Mouse (Mus musculus): Measurements from ENCODE around the gene Tle1. TPM values are rescaled to one million over a fixed set of nuclear protein-coding genes. Genes with fewer than 3 reads are reported as not detected.

Tle1 gene
- polyA plus RNA-seq, 1 experiment from 2014 or later, result 27.8 TPM

GRCm38 (mm10) chr4:72195116-72195835 lies 5.4 kb downstream of the Tle1 start:
- Histone ChIP-seq H3K9ac (no peak overlapping the region; the same call in 1 of the 2 replicates), H3K4me1 (peaks cover 49% of the 10 kb centered on the region), H3K36me3 (peaks cover 43% of the 10 kb centered on the region), H3K4me2 (replicated peaks) (peak overlapping the region; percentile 52), H3K27ac (no peak overlapping the region), H3K9me3 (no peaks in the 10 kb centered on the region), H3K4me3 (peak overlapping the region; percentile 24), H3K27me3 (no peaks in the 10 kb centered on the region)
- WGBS, result 30% methylated on average over 6 of the region's 6 CpGs
- no peak for ATAC-seq (ENCODE audit: low FRiP score, low read depth)

- Histone ChIP-seq H3K4me3 (no peak overlapping the region), H3K27me3 (no peaks in the 10 kb centered on the region), H3K27ac (no peak overlapping the region), H3K9me3 (no peaks in the 10 kb centered on the region), H3K36me3 (peaks cover 56% of the 10 kb centered on the region), H3K4me2 (replicated peaks) (no peak overlapping the region), H3K4me1 (peaks cover 50% of the 10 kb centered on the region), H3K9ac (no peak overlapping the region)
- no peak for ATAC-seq (ENCODE audit: low FRiP score, low read depth)
- WGBS, result 63% methylated on average over 1 of the region's 1 CpGs
Observed at GRCm38 (mm10) chr4:72193276-72193675, 7.4 kb downstream of the Tle1 start.

GRCm38 (mm10) chr4:72184476-72184875 lies 16.2 kb downstream of the Tle1 start:
- no peak overlapping the region for H3K9ac ChIP-seq
- H3K27me3 ChIP-seq, result no peaks in the 10 kb centered on the region
- 55% methylated on average over 5 of the region's 5 CpGs for WGBS
- no peak overlapping the region for H3K4me2 ChIP-seq (replicated peaks)
- H3K36me3 ChIP-seq, result peaks cover 36% of the 10 kb centered on the region
- no peak overlapping the region for H3K27ac ChIP-seq
- H3K4me3 ChIP-seq, result no peak overlapping the region
- no peak for ATAC-seq (ENCODE audit: low FRiP score, low read depth)
- no peaks in the 10 kb centered on the region for H3K9me3 ChIP-seq
- peaks cover 25% of the 10 kb centered on the region for H3K4me1 ChIP-seq

- H3K9me3 ChIP-seq, result no peaks in the 10 kb centered on the region
- H3K27me3 ChIP-seq, result no peaks in the 10 kb centered on the region
- ATAC-seq (ENCODE audit: low FRiP score, low read depth), result no peak
- H3K4me1 ChIP-seq, result peaks cover 23% of the 10 kb centered on the region
- H3K36me3 ChIP-seq, result peaks cover 29% of the 10 kb centered on the region
- no peak overlapping the region for H3K4me2 ChIP-seq (replicated peaks)
- no peak overlapping the region for H3K9ac ChIP-seq
- no peak overlapping the region for H3K27ac ChIP-seq
- H3K4me3 ChIP-seq, result no peak overlapping the region
Observed at GRCm38 (mm10) chr4:72182343-72182988, 18.3 kb downstream of the Tle1 start.

- Histone ChIP-seq H3K9ac (no peak overlapping the region), H3K27me3 (no peaks in the 10 kb centered on the region), H3K36me3 (peaks cover 36% of the 10 kb centered on the region), H3K27ac (no peak overlapping the region), H3K4me3 (no peak overlapping the region), H3K4me1 (no peaks in the 10 kb centered on the region), H3K4me2 (replicated peaks) (no peak overlapping the region), H3K9me3 (no peaks in the 10 kb centered on the region)
- ATAC-seq (ENCODE audit: low FRiP score, low read depth), result no peak
- 91% methylated on average over 1 of the region's 1 CpGs for WGBS
Observed at GRCm38 (mm10) chr4:72175943-72176342, 24.8 kb downstream of the Tle1 start.

- ATAC-seq (ENCODE audit: low FRiP score, low read depth), result no peak
Observed at GRCm38 (mm10) chr4:72168267-72168666, 32.5 kb downstream of the Tle1 start.

GRCm38 (mm10) chr4:72167761-72168229 lies 32.9 kb downstream of the Tle1 start:
- H3K4me2 ChIP-seq (replicated peaks), result no peak overlapping the region
- peaks cover 8% of the 10 kb centered on the region; the same call in 1 of the 2 replicates for H3K4me1 ChIP-seq
- H3K27ac ChIP-seq, result no peak overlapping the region
- no peak overlapping the region for H3K9ac ChIP-seq
- no peak overlapping the region for H3K4me3 ChIP-seq
- no peaks in the 10 kb centered on the region for H3K9me3 ChIP-seq
- no peaks in the 10 kb centered on the region for H3K27me3 ChIP-seq
- peaks cover 53% of the 10 kb centered on the region for H3K36me3 ChIP-seq
- no peak for ATAC-seq (ENCODE audit: low FRiP score, low read depth)
- 26% methylated on average over 2 of the region's 2 CpGs for WGBS

More at GRCm38 (mm10) chr4:72168267-72168666, 32.5 kb downstream of the Tle1 start:
- Histone ChIP-seq H3K36me3 (peaks cover 49% of the 10 kb centered on the region), H3K27ac (no peak overlapping the region), H3K9ac (no peak overlapping the region), H3K4me1 (peaks cover 8% of the 10 kb centered on the region; the same call in 1 of the 2 replicates), H3K4me2 (replicated peaks) (no peak overlapping the region), H3K4me3 (no peak overlapping the region), H3K9me3 (no peaks in the 10 kb centered on the region), H3K27me3 (no peaks in the 10 kb centered on the region)
- WGBS, result 24% methylated on average over 1 of the region's 1 CpGs

GRCm38 (mm10) chr4:72167171-72167570 lies 33.5 kb downstream of the Tle1 start:
- 82% methylated on average over 3 of the region's 3 CpGs for WGBS
- H3K4me3 ChIP-seq, result no peak overlapping the region
- no peaks in the 10 kb centered on the region for H3K27me3 ChIP-seq
- ATAC-seq (ENCODE audit: low FRiP score, low read depth), result no peak
- peaks cover 8% of the 10 kb centered on the region; the same call in 1 of the 2 replicates for H3K4me1 ChIP-seq
- H3K9me3 ChIP-seq, result no peaks in the 10 kb centered on the region
- peaks cover 57% of the 10 kb centered on the region for H3K36me3 ChIP-seq
- H3K9ac ChIP-seq, result no peak overlapping the region
- no peak overlapping the region for H3K27ac ChIP-seq
- no peak overlapping the region for H3K4me2 ChIP-seq (replicated peaks)

GRCm38 (mm10) chr4:72166561-72166960 lies 34.2 kb downstream of the Tle1 start:
- Histone ChIP-seq H3K9ac (no peak overlapping the region), H3K36me3 (peaks cover 61% of the 10 kb centered on the region), H3K4me3 (no peak overlapping the region), H3K27me3 (no peaks in the 10 kb centered on the region), H3K4me1 (peaks cover 8% of the 10 kb centered on the region; the same call in 1 of the 2 replicates), H3K27ac (no peak overlapping the region), H3K9me3 (no peaks in the 10 kb centered on the region), H3K4me2 (replicated peaks) (no peak overlapping the region)
- ATAC-seq (ENCODE audit: low FRiP score, low read depth), result no peak
- 98% methylated on average over 2 of the region's 2 CpGs for WGBS

- peaks cover 12% of the 10 kb centered on the region; the same call in 1 of the 2 replicates for H3K4me1 ChIP-seq
- H3K27ac ChIP-seq, result no peak overlapping the region
- 97% methylated on average over 9 of the region's 9 CpGs for WGBS
- ATAC-seq (ENCODE audit: low FRiP score, low read depth), result no peak
- no peak overlapping the region for H3K4me2 ChIP-seq (replicated peaks)
- no peaks in the 10 kb centered on the region for H3K9me3 ChIP-seq
- H3K9ac ChIP-seq, result no peak overlapping the region
- peaks cover 66% of the 10 kb centered on the region for H3K36me3 ChIP-seq
- H3K27me3 ChIP-seq, result no peaks in the 10 kb centered on the region
- no peak overlapping the region for H3K4me3 ChIP-seq
Observed at GRCm38 (mm10) chr4:72165765-72166164, 35.0 kb downstream of the Tle1 start.

- Histone ChIP-seq H3K4me2 (replicated peaks) (no peak overlapping the region), H3K27me3 (no peaks in the 10 kb centered on the region), H3K4me3 (no peak overlapping the region), H3K9ac (no peak overlapping the region), H3K4me1 (peaks cover 11% of the 10 kb centered on the region), H3K9me3 (no peaks in the 10 kb centered on the region), H3K36me3 (peaks cover 58% of the 10 kb centered on the region), H3K27ac (no peak overlapping the region)
- no peak for ATAC-seq (ENCODE audit: low FRiP score, low read depth)
- 94% methylated on average over 4 of the region's 4 CpGs for WGBS
Observed at GRCm38 (mm10) chr4:72162445-72163218, 38.1 kb downstream of the Tle1 start.

- Histone ChIP-seq H3K27ac (no peak overlapping the region), H3K9ac (no peak overlapping the region), H3K36me3 (peaks cover 45% of the 10 kb centered on the region), H3K4me1 (peaks cover 14% of the 10 kb centered on the region), H3K4me3 (no peak overlapping the region), H3K9me3 (no peaks in the 10 kb centered on the region), H3K27me3 (no peaks in the 10 kb centered on the region), H3K4me2 (replicated peaks) (no peak overlapping the region)
- WGBS, result 44% methylated on average over 14 of the region's 14 CpGs
- no peak for ATAC-seq (ENCODE audit: low FRiP score, low read depth)
Observed at GRCm38 (mm10) chr4:72160102-72160511, 40.6 kb downstream of the Tle1 start.

Measured in limb, embryonic 13.5 days (tissue).